Mouse (Mus musculus): ENCODE measurements around the gene Glt8d2.

The Glt8d2 gene

DNA sequence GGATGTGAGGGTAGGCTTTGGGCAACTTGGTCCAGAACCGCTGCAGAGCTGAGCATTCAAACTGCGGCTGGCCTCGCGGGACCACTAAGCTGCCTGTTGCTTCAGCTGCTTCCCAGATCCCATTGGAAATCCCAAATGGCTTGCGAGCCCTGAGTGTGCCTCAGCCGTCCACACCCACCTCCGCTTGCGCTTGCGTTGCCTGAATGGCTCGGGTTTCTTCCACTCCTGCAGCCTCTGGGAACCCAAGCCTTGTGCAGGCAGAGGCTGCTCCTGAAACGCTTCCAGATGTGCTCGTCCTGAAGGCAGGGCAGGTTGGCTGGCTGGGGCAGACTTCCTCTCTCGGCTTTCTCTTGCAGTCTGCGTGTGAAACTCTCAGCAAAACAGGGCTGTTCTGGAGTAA lies at the start of gene Glt8d2:
Gene Glt8d2 (minus strand): TSS at position 157 of the 400 bp plus-strand sequence.
- DNase-seq (ENCODE audit: low spot score in 2 of 2), result peak; percentile 35 to 77

DNA sequence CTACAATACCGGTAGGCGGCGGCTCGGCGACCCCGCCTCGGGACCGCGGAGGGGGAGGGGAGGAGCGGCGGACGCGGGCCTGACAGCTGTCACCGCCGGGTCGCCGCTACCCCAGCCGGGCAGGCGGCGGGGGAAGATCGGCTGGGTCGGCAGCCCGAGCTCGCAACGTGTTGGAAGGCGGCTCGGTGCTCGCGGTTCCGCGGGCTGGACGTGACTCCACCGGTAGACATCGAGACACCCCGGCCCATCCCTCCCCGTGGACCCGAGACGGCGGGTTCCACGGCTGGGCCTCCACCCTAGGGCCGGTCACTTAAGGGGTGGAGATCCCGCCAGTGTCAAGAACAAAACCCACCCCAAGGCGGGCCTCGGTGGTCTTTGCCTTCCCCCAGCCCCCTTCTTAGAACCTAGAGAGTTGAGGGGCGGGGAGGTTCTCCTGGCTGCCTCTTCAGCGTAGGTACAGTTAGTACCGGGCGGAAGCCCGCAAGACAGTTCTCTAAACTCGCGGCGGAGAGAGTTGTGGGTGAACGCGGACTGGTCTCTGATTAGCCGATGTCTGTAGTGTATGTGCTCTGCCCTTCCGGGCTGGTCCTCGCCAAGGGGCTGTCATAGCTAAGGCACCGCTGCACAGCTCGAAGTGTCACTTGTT lies 9.0 kb upstream of the Glt8d2 start:
- DNase-seq (ENCODE audit: low spot score in 2 of 2), result peak in 1 of 2 experiments; percentile 15

DNA sequence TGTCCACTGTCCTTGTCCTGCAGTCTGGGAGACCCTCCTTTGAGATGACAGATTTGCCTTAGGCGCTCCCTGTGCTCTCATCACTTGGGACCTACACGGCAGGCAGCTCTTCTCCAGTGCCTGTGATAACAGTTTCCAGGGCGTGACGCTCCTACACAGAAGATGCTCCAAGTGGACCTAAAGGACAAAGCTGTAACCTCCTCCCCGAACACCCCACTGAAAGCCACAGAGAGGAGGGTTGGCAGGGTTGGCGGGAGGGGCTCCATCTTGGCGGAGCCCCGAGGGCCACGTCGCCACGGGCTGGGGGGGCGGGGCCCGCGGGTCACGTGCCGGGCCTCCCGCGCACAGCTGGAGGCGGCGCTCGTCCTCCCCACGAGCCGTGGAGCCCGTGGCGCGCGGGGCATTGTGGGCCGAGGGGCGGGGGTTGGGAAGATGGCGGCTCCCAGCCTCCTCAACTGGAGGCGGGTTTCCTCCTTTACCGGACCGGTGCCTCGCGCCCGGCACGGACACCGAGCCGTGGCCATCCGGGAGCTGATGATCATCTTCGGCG lies 8.3 kb upstream of the Glt8d2 start:
- peak; percentile 80 to 86 for DNase-seq (ENCODE audit: low spot score in 2 of 2)

DNA sequence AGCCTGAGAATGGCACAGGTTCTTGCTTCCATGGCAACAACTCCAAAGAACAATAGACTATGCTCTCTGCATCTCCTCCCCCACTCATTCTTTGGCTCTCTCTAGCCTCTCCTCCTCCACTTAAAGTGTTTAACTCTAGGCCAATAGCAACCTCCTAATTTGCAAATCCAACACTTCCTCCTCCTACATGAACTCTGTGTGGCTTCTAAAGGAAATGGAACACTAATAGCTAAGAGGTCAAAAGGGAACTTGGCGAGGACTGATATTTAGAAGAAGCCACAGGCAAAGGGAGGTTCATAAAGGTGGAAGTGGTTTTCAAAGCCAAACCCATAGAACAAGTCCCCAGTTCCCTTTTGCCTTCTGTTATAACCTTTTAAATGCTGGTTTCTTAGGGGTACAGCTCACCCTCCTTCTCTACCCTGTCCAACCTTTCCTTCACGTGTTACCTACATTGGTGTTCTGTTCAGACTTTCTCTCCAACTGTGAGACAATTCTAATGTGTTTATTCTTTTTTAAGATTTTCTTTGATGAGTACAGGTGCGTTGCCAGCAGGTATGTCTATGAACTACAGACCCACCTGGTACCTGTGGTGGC lies 7.0 kb upstream of the Glt8d2 start:
- no peak for DNase-seq (ENCODE audit: low spot score in 2 of 2)

DNA sequence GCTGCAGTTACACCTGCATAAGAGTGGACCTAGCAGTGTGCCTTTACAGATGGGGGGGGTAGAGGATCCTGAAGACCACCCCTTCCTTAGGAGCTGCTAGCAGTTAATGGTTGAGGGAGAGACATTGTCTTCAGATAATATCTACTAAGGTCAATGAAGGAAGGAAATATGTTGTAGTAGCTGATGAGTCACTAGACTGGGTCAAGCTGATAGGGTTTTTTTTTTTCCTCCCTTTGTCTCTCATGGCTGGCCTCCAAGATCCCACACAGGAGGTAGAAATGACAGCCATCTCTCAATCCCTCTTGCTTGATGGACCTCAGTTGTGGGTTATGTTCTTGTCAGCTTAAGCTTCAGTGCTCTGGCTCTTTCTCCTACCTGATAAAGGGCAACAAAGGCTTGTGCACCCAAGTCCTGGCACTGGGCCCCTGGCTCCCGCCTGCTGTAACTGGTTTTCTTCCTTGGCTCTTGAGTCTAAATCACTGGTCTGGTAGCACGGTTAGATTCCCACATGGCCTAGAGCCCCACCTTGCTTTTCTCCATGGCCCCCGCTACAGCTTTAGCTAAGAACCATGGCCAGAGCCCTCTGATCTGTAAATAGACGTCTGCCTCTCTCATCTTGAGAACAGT lies 6.1 kb upstream of the Glt8d2 start:
- DNase-seq (ENCODE audit: low spot score in 2 of 2), result no peak

DNA sequence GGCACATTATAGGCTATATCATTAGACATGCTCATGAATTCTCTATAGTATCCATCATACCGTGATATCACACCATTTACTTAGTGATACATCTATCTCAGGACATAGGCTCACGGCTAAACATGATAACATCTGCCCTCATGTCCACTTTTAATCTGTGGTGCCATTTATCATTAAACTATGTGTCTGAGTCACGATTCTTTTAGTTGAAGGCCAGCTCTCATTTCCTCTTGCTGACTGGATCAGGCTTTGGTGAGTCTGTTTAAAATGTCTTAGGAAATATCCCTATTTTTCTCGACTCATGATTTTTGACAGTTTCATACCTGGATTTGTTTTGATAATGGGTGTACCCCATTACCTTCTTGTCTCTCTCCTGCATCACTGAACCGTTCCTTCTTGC lies 5.5 kb upstream of the Glt8d2 start, which contains the start of gene Hcfc2:
Gene Hcfc2 (plus strand): TSS at position 205 of the 400 bp plus-strand sequence.
- no peak for DNase-seq (ENCODE audit: low spot score in 2 of 2)

DNA sequence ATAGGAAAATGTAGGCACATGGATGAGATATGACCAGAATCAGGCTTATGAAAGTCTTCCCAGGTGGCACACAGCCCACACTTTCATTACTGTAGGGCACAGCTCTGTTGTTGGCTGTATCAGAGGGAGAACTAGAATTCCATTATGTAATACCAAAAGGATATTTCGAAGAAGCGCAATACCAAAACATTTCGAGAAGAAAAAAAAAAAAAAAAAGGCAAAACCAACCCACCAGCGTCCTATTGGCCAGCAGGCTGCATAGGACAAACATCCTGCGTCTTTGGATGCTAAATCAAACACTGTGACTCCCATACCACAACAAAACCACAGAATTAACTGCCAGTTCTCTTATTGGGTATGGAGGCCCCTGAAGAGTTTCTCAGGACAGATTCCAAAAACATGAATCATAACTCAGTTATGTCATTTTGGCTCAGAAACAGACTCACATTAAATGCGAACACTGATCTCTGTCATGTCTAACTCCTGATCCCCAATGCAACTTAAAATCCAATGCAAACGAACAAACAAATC lies 704 bp downstream of the Glt8d2 start:
- peak in 1 of 2 experiments; percentile 48 for DNase-seq (ENCODE audit: low spot score in 2 of 2)

DNA sequence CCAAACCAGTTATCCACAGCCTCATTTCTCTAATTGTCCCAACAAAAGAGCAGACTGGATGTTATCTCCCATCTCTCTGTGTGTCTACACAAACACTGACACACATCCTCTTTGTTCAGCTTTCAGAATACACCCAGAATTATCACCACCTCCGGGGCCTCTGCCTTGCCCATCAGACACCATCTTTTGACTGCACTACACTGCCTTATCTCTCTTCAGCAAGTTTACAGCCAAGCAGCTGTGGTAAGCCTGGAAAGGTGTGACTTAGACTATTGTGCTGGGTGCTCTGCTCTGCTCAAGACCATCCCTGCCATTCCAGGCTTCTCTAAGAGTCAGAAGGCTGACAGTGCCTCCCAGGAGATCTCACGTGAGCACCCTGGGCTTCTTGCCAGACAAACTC lies 5.0 kb downstream of the Glt8d2 start:
- no peak for DNase-seq (ENCODE audit: low spot score in 2 of 2)

DNA sequence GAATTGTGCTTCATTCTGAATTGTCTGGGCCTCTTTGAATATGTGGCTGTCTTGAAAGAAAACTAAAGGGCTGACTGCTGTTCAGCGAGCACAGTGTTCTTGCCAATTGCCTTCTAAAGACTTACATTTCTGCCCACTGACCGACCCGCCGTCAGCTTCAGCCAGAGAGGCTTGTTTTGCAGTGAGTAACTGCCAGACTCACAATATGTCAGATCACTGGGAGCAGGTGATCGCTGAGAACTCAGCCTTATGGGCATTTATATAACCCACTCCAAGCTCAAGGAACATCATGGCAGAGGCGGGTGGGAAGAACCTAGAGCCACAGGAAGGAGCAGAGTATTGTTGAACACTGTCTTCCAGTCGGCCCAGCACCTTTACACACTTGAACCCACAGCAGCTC lies 8.8 kb downstream of the Glt8d2 start:
- no peak for DNase-seq (ENCODE audit: low spot score in 2 of 2)

DNA sequence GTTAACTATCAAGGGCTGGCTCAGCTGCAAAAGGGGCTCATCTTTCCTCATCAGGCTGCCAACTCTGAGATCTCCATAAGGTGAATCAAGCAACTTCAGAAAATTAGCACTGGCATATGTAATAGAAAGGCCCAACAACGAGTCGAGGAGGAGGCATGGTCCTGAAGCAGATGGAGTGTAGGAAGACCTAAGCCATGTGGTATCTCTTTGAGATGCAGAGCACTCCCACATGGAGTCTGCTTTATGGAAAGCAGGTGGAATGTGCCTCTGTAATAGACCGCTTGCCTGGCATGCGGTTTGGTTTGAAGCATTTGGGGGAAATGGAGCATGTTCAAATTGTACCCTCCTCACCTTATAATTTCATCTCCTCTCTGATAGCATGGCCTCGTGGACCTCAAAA lies 9.7 kb downstream of the Glt8d2 start:
- no peak for DNase-seq (ENCODE audit: low spot score in 2 of 2)

DNA sequence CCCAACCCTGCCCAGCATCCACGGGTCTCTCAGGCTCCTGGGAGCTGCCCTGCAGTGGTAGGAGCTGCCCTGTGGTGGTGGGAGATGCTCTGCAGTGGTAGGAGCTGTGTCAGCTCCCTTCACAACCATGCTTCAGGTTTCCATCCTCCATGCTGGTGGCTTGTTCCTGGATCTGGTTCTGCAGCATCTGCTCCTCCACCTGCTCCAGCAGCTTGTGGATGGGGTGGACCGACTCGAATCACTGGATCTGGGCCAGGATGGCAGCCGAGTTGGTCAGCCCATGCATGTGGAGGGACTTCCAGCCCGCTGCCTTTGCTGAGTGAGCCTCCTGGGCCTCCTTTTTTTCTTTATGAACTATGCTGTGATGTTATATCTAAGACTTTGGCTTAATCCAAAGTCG lies 13.5 kb downstream of the Glt8d2 start:
- no peak for DNase-seq (ENCODE audit: low spot score in 2 of 2)

DNA sequence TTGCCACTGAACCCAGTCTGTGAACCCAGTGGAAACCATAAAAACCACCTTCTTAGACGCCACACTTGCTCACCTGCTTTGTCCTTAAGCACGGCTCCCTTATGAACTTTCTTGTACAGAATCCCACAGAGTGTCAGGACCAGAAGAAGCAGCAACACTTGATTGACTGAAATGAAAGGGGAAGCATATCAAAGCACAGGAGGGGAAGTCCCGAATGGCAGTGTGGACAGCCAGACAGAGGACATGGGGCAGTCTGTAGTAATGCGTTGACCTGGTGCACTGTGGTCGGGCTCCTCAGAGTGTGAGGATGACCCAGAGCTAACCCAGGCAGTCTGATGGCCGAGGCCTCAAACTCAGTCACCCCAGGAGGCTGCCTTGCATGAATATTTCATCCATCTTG lies 20.2 kb downstream of the Glt8d2 start:
- no peak for DNase-seq (ENCODE audit: low spot score in 2 of 2)

DNA sequence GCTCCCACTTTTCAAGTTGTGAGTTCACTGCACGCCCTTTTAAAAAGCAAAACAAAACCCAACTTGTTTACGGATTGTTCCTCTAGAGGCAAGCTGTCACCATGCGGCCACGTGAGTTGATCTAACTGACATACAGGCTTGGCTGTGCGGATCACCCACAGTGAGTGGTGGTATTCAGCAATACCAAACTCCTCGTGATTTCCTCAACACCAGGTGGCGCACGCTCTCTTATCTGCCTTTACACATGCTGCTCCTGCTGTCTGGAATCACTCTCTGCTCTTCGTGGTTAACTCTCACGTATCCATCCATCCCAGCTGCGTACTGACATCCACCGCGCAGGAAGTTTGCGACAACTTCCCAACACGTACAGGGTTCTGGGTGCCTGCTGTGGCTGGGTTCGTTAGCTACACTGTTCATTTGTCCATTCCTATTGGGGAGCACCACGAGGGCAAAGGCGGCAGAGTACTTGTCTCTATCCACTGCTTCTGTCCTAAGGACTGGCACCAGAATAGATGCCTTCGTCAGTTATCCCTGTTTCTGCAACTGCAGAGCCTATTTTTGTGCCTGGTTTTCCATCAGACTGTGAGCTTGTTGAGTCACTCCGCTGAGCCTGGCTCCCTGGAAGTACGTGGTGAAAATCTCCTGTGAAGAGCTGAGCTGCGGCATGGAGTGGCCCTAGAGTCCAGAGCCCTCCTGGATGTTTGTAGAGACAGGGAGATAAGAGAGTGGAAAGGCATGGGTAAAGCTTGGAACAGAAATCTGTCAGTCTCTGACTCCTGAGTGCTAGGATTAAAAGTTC lies 23.8 kb downstream of the Glt8d2 start:
- DNase-seq (ENCODE audit: low spot score in 2 of 2), result peak; percentile 54 to 84

DNA sequence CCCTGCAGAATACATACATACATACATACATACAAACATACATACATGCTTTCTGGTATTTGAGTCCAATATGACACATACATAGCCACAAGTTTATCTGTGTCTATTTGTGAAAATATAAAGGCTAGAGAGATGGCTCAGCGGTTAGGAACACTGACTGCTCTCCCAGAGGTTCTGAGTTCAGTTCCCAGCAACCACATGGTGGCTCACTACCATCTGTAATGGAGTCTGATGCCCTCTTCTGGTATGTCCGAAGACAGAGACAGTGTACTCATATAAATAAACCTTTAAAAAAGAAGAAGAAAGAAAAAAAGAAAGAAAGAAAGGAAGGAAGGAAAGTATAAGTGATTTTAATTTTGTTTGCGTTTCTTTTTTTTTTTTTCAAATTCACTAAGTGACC lies 24.5 kb downstream of the Glt8d2 start:
- no peak for DNase-seq (ENCODE audit: low spot score in 2 of 2)

DNA sequence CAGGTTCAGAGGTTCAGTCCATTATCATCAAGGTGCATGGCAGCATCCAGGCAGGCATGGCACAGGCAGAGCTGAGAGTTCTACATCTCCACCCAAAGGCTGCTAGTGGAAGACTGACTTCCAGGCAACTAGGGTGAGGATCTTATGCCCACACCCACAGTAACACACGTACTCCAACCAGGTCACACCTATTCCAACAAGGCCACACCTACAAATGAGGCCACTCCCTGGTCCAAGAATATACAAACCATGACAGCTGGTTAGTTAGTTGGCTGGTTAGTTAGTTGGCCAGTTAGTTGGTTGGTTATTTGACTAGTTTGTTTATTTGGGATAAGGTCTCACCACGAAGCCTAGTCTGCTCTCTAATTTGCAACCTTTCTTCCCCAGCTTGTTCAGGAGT lies 27.2 kb downstream of the Glt8d2 start:
- no peak for DNase-seq (ENCODE audit: low spot score in 2 of 2)

DNA sequence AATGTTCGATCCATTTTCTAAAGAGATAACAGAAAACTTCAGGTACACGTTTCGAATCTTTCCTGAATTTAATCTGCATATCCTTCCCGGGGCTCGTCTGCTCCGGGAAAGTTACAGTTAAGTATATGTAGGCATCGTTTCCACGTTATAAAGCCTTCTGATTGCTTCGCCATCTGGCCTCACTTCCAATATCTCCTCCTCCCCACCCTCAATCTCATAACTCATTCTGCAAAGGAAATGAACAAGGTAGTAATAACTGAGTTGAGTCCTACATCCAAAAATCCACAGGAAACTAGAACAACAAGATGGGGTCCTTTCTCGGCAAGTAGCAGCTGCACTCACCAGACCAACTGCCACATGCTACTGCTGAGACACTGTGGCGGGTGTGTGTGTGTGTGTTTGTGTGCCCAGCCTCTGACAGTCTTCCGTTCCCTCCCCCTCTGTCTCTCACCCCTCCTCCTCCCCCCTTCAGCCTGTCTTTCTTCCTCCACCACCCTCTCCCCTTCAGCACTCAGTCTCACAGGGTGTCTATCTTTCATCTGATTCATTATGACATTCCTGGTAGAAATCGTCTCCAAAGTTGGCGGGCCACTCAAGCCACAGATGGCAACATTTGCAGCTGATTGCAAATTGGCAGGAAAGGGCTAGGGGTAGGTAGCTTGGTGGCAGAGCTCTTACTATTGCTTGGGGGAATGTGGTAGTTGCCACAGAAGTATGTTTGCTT lies 28.0 kb downstream of the Glt8d2 start:
- no peak for DNase-seq (ENCODE audit: low spot score in 2 of 2)

DNA sequence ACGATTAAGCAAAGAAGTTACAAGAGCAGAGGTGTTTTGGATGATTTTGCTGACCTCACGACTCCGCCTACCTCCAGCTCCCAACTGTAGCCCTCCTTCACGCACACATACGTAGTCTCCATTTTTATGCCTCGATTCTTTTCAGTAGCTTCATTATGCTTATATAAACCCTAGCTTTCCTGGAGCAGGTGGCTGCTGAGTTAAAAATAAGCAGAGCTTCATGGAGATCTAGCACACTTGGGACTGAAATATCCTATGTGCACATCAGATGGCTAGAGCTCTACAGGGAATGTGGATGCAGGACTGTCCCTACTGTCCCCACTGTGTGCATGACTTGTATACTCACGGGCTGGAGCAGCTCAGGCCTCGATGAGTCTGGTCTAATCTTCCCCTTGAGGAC lies 28.6 kb downstream of the Glt8d2 start:
- no peak for DNase-seq (ENCODE audit: low spot score in 2 of 2)

DNA sequence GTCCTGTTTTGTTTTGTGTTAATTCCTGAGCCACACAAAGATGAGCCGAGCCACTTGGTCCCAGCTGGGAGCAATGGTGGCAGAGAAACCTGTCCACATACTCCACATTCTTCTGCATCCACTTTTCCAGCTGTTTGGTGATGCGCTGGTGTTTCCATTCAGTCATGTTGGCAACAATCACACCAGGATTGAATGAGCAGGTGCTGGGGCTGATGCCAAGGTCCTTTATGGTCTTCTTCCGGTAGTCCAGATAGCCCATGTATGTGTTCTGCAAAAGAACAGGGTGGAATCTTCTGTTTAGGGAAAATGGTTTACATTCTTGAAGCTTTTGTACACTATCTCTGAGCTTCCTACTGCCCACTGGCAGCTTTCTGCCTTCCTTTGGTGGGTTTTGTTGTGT lies 35.9 kb downstream of the Glt8d2 start:
- DNase-seq (ENCODE audit: low spot score in 2 of 2), result no peak

DNA sequence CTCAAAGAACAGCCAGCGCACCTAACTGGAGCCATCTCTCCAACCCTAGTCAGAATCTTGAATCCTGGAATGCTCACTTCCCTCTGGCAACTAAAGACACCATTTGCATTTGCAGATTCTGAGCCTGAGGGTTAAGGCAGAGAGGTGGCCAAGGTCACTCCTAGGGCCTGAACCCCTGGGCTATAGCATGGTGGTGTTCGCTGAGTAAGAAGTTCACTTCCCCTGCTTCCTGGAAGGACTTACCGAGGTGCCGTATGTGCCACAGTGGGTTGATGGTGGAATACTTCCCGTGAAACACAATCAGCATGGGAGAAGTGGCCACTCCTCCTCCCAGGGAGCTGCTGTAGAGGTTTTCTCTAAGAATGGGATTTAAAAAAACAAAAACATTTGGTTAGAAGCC lies 37.8 kb downstream of the Glt8d2 start:
- DNase-seq (ENCODE audit: low spot score in 2 of 2), result no peak

DNA sequence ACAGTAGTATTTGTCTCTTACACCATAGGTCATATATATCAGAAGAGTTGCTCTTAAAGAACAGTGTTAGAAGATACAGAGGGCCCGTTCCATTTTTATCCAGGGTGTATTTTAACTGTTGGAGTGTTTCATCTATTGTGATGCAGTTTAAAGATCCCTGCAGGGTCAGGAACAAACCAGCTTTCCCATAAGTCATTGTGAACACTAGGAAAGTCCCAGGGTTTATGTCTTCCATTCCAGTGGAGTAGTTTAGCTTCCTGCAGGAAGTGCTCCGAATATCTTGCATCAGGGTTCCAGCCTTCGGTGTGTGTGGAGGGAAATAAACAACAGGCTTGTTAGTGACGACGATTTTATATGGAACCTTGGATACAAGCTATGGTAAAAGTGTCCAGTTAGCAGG lies 39.2 kb downstream of the Glt8d2 start:
- no peak for DNase-seq (ENCODE audit: low spot score in 2 of 2)

DNA sequence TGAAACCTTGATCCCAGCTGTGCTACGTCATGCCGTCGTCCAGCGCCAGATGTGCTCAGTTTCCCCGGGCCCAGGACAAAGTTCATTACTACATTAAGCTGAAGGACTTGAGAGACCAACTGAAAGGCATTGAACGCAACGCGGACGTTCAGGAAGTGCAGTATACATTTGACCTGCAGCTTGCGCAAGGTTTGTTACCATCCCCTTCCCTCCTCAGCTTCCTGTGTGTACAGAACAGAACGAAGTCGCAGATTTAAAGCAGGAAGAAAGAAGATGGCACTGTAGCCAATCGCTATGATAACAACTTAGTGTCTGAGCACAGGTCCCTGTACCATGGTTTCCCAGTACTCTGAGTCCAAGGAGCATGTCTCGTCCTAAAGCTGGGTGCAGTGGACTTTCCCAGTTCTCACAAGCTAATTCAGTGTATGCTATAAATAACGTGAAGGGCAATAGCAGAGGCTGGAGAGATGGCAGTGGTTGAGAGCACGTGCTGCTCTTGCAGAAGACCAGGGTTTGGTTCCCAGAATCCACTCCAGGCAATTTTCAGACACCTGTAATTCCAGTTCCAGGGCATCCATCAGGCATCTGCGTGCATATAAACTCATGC lies 43.1 kb downstream of the Glt8d2 start:
- no peak for DNase-seq (ENCODE audit: low spot score in 2 of 2)

All from urinary bladder, postnatal 36 days (tissue).